Mouse (Mus musculus): ENCODE results near the gene Ptprcap.
A peak's percentile ranks its signal among the peaks of the same experiment; 100 is the strongest.
"Not testable (repeated sequence)": the region's sequence is repeated elsewhere in the genome, so short reads cannot be mapped to it uniquely, and the experiment has no call there.

Ptprcap gene

GRCm38 (mm10) chr19:4153232-4153654 lies at the start of gene Ptprcap:
Ptprcap (plus strand) TSS chr19:4153604.
- peak; percentile 74 for DNase-seq

- no peak for DNase-seq
These were observed 49.6 kb upstream of the Ptprcap start for GRCm38 (mm10) chr19:4103792-4104191.

- DNase-seq: no peak
These were observed 48.7 kb upstream of the Ptprcap start for GRCm38 (mm10) chr19:4104675-4105194.

- DNase-seq: no peak
These were observed 46.8 kb upstream of the Ptprcap start for GRCm38 (mm10) chr19:4106654-4107053.

GRCm38 (mm10) chr19:4108535-4108934 lies 44.9 kb upstream of the Ptprcap start:
- DNase-seq: no peak

- DNase-seq: no peak
These were observed 41.1 kb upstream of the Ptprcap start for GRCm38 (mm10) chr19:4112063-4112960.

GRCm38 (mm10) chr19:4113186-4113805 lies 40.1 kb upstream of the Ptprcap start:
- no peak for DNase-seq

GRCm38 (mm10) chr19:4113806-4114230 lies 39.6 kb upstream of the Ptprcap start:
- no peak for DNase-seq

- DNase-seq: no peak
These were observed 38.9 kb upstream of the Ptprcap start for GRCm38 (mm10) chr19:4114551-4114950.

GRCm38 (mm10) chr19:4115144-4115543 lies 38.3 kb upstream of the Ptprcap start:
- DNase-seq: no peak

- DNase-seq: no peak
These were observed 37.6 kb upstream of the Ptprcap start for GRCm38 (mm10) chr19:4115816-4116215.

GRCm38 (mm10) chr19:4117006-4117405 lies 36.4 kb upstream of the Ptprcap start:
- DNase-seq: no peak

GRCm38 (mm10) chr19:4118350-4118749 lies 35.1 kb upstream of the Ptprcap start:
- no peak for DNase-seq

GRCm38 (mm10) chr19:4119716-4120487 lies 33.5 kb upstream of the Ptprcap start:
- peak; percentile 39 for DNase-seq

GRCm38 (mm10) chr19:4120496-4120895 lies 32.9 kb upstream of the Ptprcap start:
- no peak for DNase-seq

- peak; percentile 99 for DNase-seq
These were observed 32.2 kb upstream of the Ptprcap start for GRCm38 (mm10) chr19:4121097-4121805.

- not testable (repeated sequence) for DNase-seq
These were observed 31.5 kb upstream of the Ptprcap start for GRCm38 (mm10) chr19:4121896-4122295.

- no peak for DNase-seq
These were observed 30.7 kb upstream of the Ptprcap start for GRCm38 (mm10) chr19:4122411-4123370.

GRCm38 (mm10) chr19:4124432-4124831 lies 29.0 kb upstream of the Ptprcap start:
- DNase-seq: no peak

- peak; percentile 35 for DNase-seq
These were observed 28.1 kb upstream of the Ptprcap start for GRCm38 (mm10) chr19:4125268-4125667.
